Mouse (Mus musculus) brain, embryonic 14.5 days (tissue): ENCODE results near the gene Gm14214.

ENCODE experiments used
- CTCF ChIP-seq: fragments of 200-500 bp; IDR thresholded peaks from 2 replicates; pipeline ENCODE4 v1.5.1; 2012; ENCODE audit warnings: inconsistent platforms, mild to moderate bottlenecking, moderate library complexity, borderline replicate concordance; ENCODE audit not compliant: insufficient read depth, insufficient read length; ENCODE audit errors: extremely low read depth
- POLR2A ChIP-seq: fragments of 200-500 bp; IDR thresholded peaks from 2 replicates; pipeline ENCODE4 v1.6.1; 2012; ENCODE audit warnings: mild to moderate bottlenecking, inconsistent platforms, borderline replicate concordance; ENCODE audit not compliant: poor library complexity, insufficient read depth, insufficient read length, severe bottlenecking; ENCODE audit errors: extremely low read depth

- TF ChIP-seq CTCF (no peak), POLR2A (no peak)
Observed at GRCm38 (mm10) chr2:154786187-154786586, 16.4 kb upstream of the Gm14214 start.
